Mouse (Mus musculus): ENCODE data around the gene 5330417C22Rik. TPM values are rescaled to one million over a fixed set of nuclear protein-coding genes. Genes with fewer than 3 reads are reported as not detected.

5330417C22Rik gene
- polyA plus RNA-seq, 1 experiment from 2014 or later, result 9.5 TPM

GRCm38 (mm10) chr3:108435701-108436379 is 100.5 kb downstream of the 5330417C22Rik start:
- H3K9ac ChIP-seq (ENCODE audit: low read length), result no peak overlapping the region
- 86% methylated on average over 17 of the region's 17 CpGs for WGBS
- H3K27ac ChIP-seq (ENCODE audit: low read depth), result no peak overlapping the region
- no peaks in the 10 kb centered on the region for H3K9me3 ChIP-seq (ENCODE audit: control insufficient read depth, low read length)
- no peak for DNase-seq (ENCODE audit: low spot score)
- no peak overlapping the region for H3K4me2 ChIP-seq (ENCODE audit: low read length)
- ATAC-seq (replicated peaks; ENCODE audit: low FRiP score, low TSS enrichment, low read depth), result no peak
- H3K27me3 ChIP-seq (replicated peaks; ENCODE audit: control insufficient read depth, insufficient read depth, low read length), result no peaks in the 10 kb centered on the region
- no peak overlapping the region for H3K4me3 ChIP-seq (ENCODE audit: low read depth, low read length)
- H3K4me1 ChIP-seq (replicated peaks; ENCODE audit: control insufficient read depth, insufficient read depth, low read length), result no peaks in the 10 kb centered on the region
- peaks cover 64% of the 10 kb centered on the region for H3K36me3 ChIP-seq (ENCODE audit: control insufficient read depth, insufficient read depth, low read length)

GRCm38 (mm10) chr3:108433881-108434495 is 102.3 kb downstream of the 5330417C22Rik start:
- DNase-seq (ENCODE audit: low spot score) (no peak), ATAC-seq (replicated peaks; ENCODE audit: low FRiP score, low TSS enrichment, low read depth) (0 out of 2 replicates have a peak, but pooled peaks have one; percentile 30)
- Histone ChIP-seq H3K27ac (ENCODE audit: low read depth) (no peak overlapping the region), H3K36me3 (ENCODE audit: control insufficient read depth, insufficient read depth, low read length) (peaks cover 80% of the 10 kb centered on the region), H3K4me2 (ENCODE audit: low read length) (no peak overlapping the region), H3K9me3 (ENCODE audit: control insufficient read depth, low read length) (no peaks in the 10 kb centered on the region), H3K4me3 (ENCODE audit: low read depth, low read length) (no peak overlapping the region), H3K4me1 (replicated peaks; ENCODE audit: control insufficient read depth, insufficient read depth, low read length) (no peaks in the 10 kb centered on the region), H3K9ac (ENCODE audit: low read length) (no peak overlapping the region), H3K27me3 (replicated peaks; ENCODE audit: control insufficient read depth, insufficient read depth, low read length) (no peaks in the 10 kb centered on the region)
- WGBS, result 59% methylated on average over 19 of the region's 19 CpGs

DNA sequence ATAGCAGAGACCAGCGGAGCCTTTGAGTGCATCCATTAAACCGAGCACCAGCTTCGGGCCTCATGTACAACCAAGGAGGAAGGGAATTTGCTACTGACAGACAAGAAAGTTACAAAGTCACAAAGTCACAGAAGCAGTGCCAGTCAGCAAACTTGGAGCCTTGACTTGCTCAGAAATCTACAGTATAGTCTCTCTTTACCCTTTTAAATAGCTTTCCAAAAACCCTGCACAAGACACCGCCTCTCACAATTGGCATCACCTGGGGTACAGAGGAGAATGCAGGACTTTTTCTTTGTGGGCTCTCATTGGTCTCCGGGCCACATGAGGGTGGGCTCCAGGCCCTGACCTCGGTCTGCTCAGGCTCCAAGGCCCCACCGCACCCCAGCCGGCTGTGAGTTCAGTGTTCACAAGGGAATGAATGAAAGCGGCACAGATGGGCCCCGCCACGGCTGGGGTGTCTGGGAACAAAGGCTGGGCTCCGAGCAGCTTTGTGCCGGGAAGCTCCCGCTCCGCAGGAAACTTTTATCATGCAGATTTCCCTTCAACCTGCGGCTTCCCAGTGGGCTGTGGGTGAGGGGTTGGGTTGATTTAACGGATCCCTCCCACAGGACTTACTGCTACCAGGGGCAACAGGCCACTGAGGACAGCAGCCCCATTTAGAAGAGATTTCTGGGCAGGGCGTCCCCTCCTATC is 103.0 kb downstream of the 5330417C22Rik start:
- H3K36me3 ChIP-seq (ENCODE audit: control insufficient read depth, insufficient read depth, low read length), result peaks cover 86% of the 10 kb centered on the region
- DNase-seq (ENCODE audit: low spot score) (no peak), ATAC-seq (replicated peaks; ENCODE audit: low FRiP score, low TSS enrichment, low read depth) (0 out of 2 replicates have a peak, but pooled peaks have one; percentile 12)
- H3K27me3 ChIP-seq (replicated peaks; ENCODE audit: control insufficient read depth, insufficient read depth, low read length), result no peaks in the 10 kb centered on the region
- H3K4me3 ChIP-seq (ENCODE audit: low read depth, low read length), result no peak overlapping the region
- H3K4me2 ChIP-seq (ENCODE audit: low read length), result no peak overlapping the region
- H3K4me1 ChIP-seq (replicated peaks; ENCODE audit: control insufficient read depth, insufficient read depth, low read length), result no peaks in the 10 kb centered on the region
- H3K27ac ChIP-seq (ENCODE audit: low read depth), result no peak overlapping the region
- H3K9me3 ChIP-seq (ENCODE audit: control insufficient read depth, low read length), result no peaks in the 10 kb centered on the region
- H3K9ac ChIP-seq (ENCODE audit: low read length), result no peak overlapping the region
- WGBS, result 53% methylated on average over 18 of the region's 18 CpGs

DNA sequence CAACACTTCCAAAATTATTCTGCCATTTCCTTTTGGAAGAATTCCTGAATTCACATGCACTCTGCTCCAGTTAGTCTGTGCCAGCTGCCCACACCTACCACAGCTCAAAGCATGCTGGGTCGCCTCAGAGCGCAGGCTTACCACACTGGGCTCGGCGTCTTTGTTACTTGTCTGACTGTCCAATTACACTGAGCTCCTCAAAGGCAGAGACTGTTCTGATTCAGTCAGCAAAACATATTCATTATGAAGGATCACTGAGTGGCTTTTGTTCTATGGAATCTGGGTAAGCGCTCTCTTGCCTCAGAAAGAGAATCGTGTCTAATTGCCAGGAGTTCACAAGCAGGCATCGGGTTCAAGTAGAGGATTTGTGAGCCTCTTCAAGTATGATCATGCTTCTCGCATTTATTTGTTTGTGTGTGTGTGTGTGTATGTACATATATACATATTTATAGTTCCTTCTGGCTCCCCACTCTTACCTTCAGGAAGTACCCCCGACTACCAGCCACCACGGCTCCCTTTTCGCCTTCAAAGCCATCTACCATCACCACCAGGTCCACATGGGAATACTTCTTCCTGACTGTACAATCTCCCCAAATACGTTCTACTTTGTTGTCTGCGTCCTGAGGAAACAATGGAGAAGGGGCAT is 103.7 kb downstream of the 5330417C22Rik start:
- Histone ChIP-seq H3K27ac (ENCODE audit: low read depth) (no peak overlapping the region), H3K9ac (ENCODE audit: low read length) (no peak overlapping the region), H3K4me1 (replicated peaks; ENCODE audit: control insufficient read depth, insufficient read depth, low read length) (no peaks in the 10 kb centered on the region), H3K36me3 (ENCODE audit: control insufficient read depth, insufficient read depth, low read length) (peaks cover 92% of the 10 kb centered on the region), H3K4me3 (ENCODE audit: low read depth, low read length) (no peak overlapping the region), H3K27me3 (replicated peaks; ENCODE audit: control insufficient read depth, insufficient read depth, low read length) (no peaks in the 10 kb centered on the region), H3K9me3 (ENCODE audit: control insufficient read depth, low read length) (no peaks in the 10 kb centered on the region), H3K4me2 (ENCODE audit: low read length) (no peak overlapping the region)
- WGBS, result 87% methylated on average over 13 of the region's 13 CpGs
- DNase-seq (ENCODE audit: low spot score) (no peak), ATAC-seq (replicated peaks; ENCODE audit: low FRiP score, low TSS enrichment, low read depth) (no peak)

DNA sequence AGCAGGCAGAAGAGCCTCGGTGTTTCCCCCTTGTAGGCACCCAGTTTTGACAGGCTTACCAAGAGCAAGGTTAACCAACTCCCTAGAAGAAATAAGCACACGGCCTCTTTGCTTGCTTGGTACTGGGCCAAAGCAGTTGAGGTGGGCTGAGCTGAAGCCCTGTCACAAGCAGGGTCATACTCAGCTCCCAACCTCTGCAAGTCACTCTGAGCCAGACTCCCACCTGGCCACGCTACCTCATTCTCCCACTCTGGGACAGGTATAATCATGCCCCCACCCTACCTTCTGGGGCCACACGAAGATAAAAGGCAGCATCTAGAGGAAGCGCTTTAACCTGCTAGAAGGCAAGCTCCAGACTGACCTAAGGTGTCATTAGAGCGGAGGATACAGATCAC is 110.7 kb downstream of the 5330417C22Rik start:
- no peaks in the 10 kb centered on the region for H3K27me3 ChIP-seq (replicated peaks; ENCODE audit: control insufficient read depth, insufficient read depth, low read length)
- ATAC-seq (replicated peaks; ENCODE audit: low FRiP score, low TSS enrichment, low read depth) (no peak), DNase-seq (ENCODE audit: low spot score) (no peak)
- no peak overlapping the region for H3K9ac ChIP-seq (ENCODE audit: low read length)
- H3K4me1 ChIP-seq (replicated peaks; ENCODE audit: control insufficient read depth, insufficient read depth, low read length), result peaks cover 9% of the 10 kb centered on the region
- no peak overlapping the region for H3K4me3 ChIP-seq (ENCODE audit: low read depth, low read length)
- peaks cover 54% of the 10 kb centered on the region for H3K36me3 ChIP-seq (ENCODE audit: control insufficient read depth, insufficient read depth, low read length)
- 87% methylated on average over 6 of the region's 6 CpGs for WGBS
- H3K27ac ChIP-seq (ENCODE audit: low read depth), result no peak overlapping the region
- H3K9me3 ChIP-seq (ENCODE audit: control insufficient read depth, low read length), result no peaks in the 10 kb centered on the region
- no peak overlapping the region for H3K4me2 ChIP-seq (ENCODE audit: low read length)

DNA sequence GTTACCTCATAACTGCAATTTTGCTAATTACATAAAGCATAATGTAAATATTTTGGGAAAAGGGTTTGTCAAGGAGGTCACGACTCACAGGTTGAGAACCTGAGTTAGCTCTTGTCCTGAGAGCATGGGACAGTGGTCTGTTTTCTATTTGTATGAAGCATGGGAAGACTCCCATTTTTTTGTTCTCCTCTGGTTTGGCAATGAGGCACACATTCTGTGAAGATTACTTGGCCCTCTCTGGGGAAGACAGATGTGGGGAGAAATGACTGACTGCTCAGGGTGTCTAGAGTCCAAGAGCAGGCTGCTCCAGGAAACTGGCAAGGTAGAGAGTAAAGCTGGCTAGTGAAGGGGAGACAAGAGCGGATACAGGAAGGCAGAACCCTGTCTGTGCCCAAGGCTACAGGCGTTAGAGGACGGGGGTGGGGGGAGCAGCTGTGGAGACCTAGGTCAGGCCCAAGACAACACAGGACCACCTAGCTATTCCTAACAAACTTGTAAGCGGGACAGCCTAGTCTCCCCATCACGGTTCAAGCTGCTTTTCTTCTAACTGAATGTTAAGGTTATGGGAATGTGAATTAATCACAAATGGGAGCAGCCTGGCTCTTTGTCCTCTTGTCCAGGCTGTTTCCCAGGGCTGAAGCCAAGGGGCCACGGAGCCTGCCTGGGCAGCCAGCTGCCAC is 111.3 kb downstream of the 5330417C22Rik start:
- H3K36me3 ChIP-seq (ENCODE audit: control insufficient read depth, insufficient read depth, low read length), result peaks cover 52% of the 10 kb centered on the region
- no peak overlapping the region for H3K27ac ChIP-seq (ENCODE audit: low read depth)
- no peak overlapping the region for H3K4me2 ChIP-seq (ENCODE audit: low read length)
- 84% methylated on average over 7 of the region's 7 CpGs for WGBS
- peaks cover 9% of the 10 kb centered on the region for H3K4me1 ChIP-seq (replicated peaks; ENCODE audit: control insufficient read depth, insufficient read depth, low read length)
- ATAC-seq (replicated peaks; ENCODE audit: low FRiP score, low TSS enrichment, low read depth) (no peak), DNase-seq (ENCODE audit: low spot score) (no peak)
- H3K9me3 ChIP-seq (ENCODE audit: control insufficient read depth, low read length), result no peaks in the 10 kb centered on the region
- H3K9ac ChIP-seq (ENCODE audit: low read length), result no peak overlapping the region
- no peak overlapping the region for H3K4me3 ChIP-seq (ENCODE audit: low read depth, low read length)
- no peaks in the 10 kb centered on the region for H3K27me3 ChIP-seq (replicated peaks; ENCODE audit: control insufficient read depth, insufficient read depth, low read length)

GRCm38 (mm10) chr3:108423844-108424801 is 112.2 kb downstream of the 5330417C22Rik start:
- peak overlapping the region; percentile 39 for H3K4me2 ChIP-seq (ENCODE audit: low read length)
- 25% methylated on average over 11 of the region's 11 CpGs for WGBS
- no peak overlapping the region for H3K4me3 ChIP-seq (ENCODE audit: low read depth, low read length)
- no peak overlapping the region for H3K27ac ChIP-seq (ENCODE audit: low read depth)
- no peak overlapping the region for H3K9ac ChIP-seq (ENCODE audit: low read length)
- H3K27me3 ChIP-seq (replicated peaks; ENCODE audit: control insufficient read depth, insufficient read depth, low read length), result no peaks in the 10 kb centered on the region
- no peaks in the 10 kb centered on the region for H3K9me3 ChIP-seq (ENCODE audit: control insufficient read depth, low read length)
- ATAC-seq (replicated peaks; ENCODE audit: low FRiP score, low TSS enrichment, low read depth) (peak; percentile 77), DNase-seq (ENCODE audit: low spot score) (peak; percentile 81)
- peaks cover 42% of the 10 kb centered on the region for H3K36me3 ChIP-seq (ENCODE audit: control insufficient read depth, insufficient read depth, low read length)
- peaks cover 9% of the 10 kb centered on the region for H3K4me1 ChIP-seq (replicated peaks; ENCODE audit: control insufficient read depth, insufficient read depth, low read length)
